Mouse (Mus musculus): ENCODE measurements around the gene Hepacam2. TPM values are rescaled to one million over a fixed set of nuclear protein-coding genes. Genes with fewer than 3 reads are reported as not detected.

Hepacam2 gene
- polyA plus RNA-seq (2011; ENCODE audit: insufficient read length, low read depth, missing spikeins): not detected in 2 replicates

GRCm38 (mm10) chr6:3498162-3498848 is at the start of gene Hepacam2, which contains the start of gene Vps50:
Gene Hepacam2 (minus strand): TSS chr6:3498298.
Gene Vps50 (plus strand): TSS chr6:3498382.
- Histone ChIP-seq H3K27ac (ENCODE audit: insufficient read depth, low read length) (no peak within 1 kb of the TSS), H3K4me1 (ENCODE audit: control insufficient read depth, insufficient read depth, low read length) (no peaks in the 10 kb centered on the region), H3K4me3 (ENCODE audit: insufficient read depth, low read length) (peak within 1 kb of the TSS; percentile 98)
- TF ChIP-seq CTCF (IDR thresholded peaks at IDR 0.05; ENCODE audit: borderline replicate concordance, insufficient read depth, low read length): no peak
- TF ChIP-seq POLR2A (IDR thresholded peaks at IDR 0.05; ENCODE audit: low read depth, low read length): peak; percentile 71

DNA sequence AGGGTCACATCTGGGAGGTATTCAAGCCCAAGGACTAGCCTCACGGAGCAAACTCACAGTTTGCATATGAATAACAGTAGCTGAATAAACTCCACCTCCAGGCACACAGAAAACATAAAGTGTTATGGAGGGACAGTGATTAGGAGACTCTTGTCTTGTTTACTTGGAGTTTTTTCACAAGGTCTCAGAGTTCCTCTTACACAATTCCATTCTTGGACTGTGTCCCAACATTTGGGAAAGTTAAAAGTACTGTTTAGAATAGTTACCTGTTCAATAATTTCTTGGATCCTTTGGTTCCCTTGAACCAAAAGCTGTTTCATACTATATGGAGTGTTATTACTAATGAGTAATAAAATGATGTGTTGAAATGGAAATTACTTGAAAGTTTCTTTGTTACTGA is 46.9 kb upstream of the Hepacam2 start:
- Histone ChIP-seq H3K4me1 (ENCODE audit: control insufficient read depth, insufficient read depth, low read length) (no peaks in the 10 kb centered on the region), H3K4me3 (ENCODE audit: insufficient read depth, low read length) (no peak overlapping the region), H3K27ac (ENCODE audit: insufficient read depth, low read length) (no peak overlapping the region)
- TF ChIP-seq CTCF (IDR thresholded peaks at IDR 0.05; ENCODE audit: borderline replicate concordance, insufficient read depth, low read length) (no peak), POLR2A (IDR thresholded peaks at IDR 0.05; ENCODE audit: low read depth, low read length) (no peak)

- no peak for TF ChIP-seq CTCF (IDR thresholded peaks at IDR 0.05; ENCODE audit: borderline replicate concordance, insufficient read depth, low read length)
- no peak for TF ChIP-seq POLR2A (IDR thresholded peaks at IDR 0.05; ENCODE audit: low read depth, low read length)
- Histone ChIP-seq H3K27ac (ENCODE audit: insufficient read depth, low read length) (no peak overlapping the region), H3K4me3 (ENCODE audit: insufficient read depth, low read length) (no peak overlapping the region), H3K4me1 (ENCODE audit: control insufficient read depth, insufficient read depth, low read length) (no peaks in the 10 kb centered on the region)
Observed at GRCm38 (mm10) chr6:3543862-3544261, 45.8 kb upstream of the Hepacam2 start.

- Histone ChIP-seq H3K4me3 (ENCODE audit: insufficient read depth, low read length) (no peak overlapping the region), H3K4me1 (ENCODE audit: control insufficient read depth, insufficient read depth, low read length) (no peaks in the 10 kb centered on the region), H3K27ac (ENCODE audit: insufficient read depth, low read length) (no peak overlapping the region)
- TF ChIP-seq CTCF (IDR thresholded peaks at IDR 0.05; ENCODE audit: borderline replicate concordance, insufficient read depth, low read length) (no peak), POLR2A (IDR thresholded peaks at IDR 0.05; ENCODE audit: low read depth, low read length) (no peak)
Observed at GRCm38 (mm10) chr6:3539470-3539869, 41.4 kb upstream of the Hepacam2 start.

DNA sequence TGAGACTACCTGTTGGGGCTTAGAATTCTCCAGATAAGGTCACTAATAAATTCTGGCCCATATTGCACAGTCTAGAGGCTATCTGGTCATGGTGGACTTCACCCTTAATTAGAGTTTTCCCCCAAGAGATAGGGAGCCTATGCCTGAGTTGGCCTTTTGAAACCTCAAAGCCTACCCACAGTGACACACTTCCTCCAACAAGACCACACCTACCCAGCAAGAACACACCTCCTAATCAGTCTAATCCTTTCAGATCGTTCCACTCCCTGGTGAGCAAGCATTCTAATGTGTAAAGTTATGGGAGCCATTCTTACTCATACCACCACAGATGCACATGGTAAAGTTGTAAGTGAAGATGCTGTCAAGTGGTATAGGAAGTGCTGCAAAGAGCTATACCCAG is 38.0 kb upstream of the Hepacam2 start:
- TF ChIP-seq CTCF (IDR thresholded peaks at IDR 0.05; ENCODE audit: borderline replicate concordance, insufficient read depth, low read length) (no peak), POLR2A (IDR thresholded peaks at IDR 0.05; ENCODE audit: low read depth, low read length) (no peak)

GRCm38 (mm10) chr6:3531445-3531844 is 33.3 kb upstream of the Hepacam2 start:
- TF ChIP-seq POLR2A (IDR thresholded peaks at IDR 0.05; ENCODE audit: low read depth, low read length): no peak
- no peak for TF ChIP-seq CTCF (IDR thresholded peaks at IDR 0.05; ENCODE audit: borderline replicate concordance, insufficient read depth, low read length)
- H3K4me3 ChIP-seq (ENCODE audit: insufficient read depth, low read length): no peak overlapping the region
- no peak overlapping the region for H3K27ac ChIP-seq (ENCODE audit: insufficient read depth, low read length)
- no peaks in the 10 kb centered on the region for H3K4me1 ChIP-seq (ENCODE audit: control insufficient read depth, insufficient read depth, low read length)

More for the DNA sequence above, 38.0 kb upstream of the Hepacam2 start:
- Histone ChIP-seq H3K27ac (ENCODE audit: insufficient read depth, low read length) (no peak overlapping the region), H3K4me1 (ENCODE audit: control insufficient read depth, insufficient read depth, low read length) (no peaks in the 10 kb centered on the region), H3K4me3 (ENCODE audit: insufficient read depth, low read length) (no peak overlapping the region)

DNA sequence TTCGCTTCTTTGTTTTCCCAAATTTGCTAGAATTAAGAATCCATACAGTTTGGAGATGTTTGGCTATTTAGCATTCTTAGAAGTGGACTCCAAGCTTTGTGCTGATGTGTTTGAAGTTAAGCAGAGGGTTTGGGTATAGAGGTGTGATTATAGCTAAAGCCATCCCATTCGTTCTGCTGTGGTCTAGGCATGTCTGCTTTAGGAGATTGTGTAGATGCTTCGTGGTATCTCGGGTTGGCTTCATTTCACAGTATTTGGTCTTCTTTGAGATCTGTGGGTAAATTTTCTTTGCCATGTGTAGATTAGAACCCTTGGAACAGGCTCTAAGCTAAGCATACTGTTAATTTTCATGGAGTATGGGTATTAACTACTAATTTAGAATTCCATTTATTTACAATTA is 30.1 kb upstream of the Hepacam2 start:
- no peaks in the 10 kb centered on the region for H3K4me1 ChIP-seq (ENCODE audit: control insufficient read depth, insufficient read depth, low read length)
- H3K4me3 ChIP-seq (ENCODE audit: insufficient read depth, low read length): no peak overlapping the region
- TF ChIP-seq CTCF (IDR thresholded peaks at IDR 0.05; ENCODE audit: borderline replicate concordance, insufficient read depth, low read length): no peak
- TF ChIP-seq POLR2A (IDR thresholded peaks at IDR 0.05; ENCODE audit: low read depth, low read length): no peak
- H3K27ac ChIP-seq (ENCODE audit: insufficient read depth, low read length): no peak overlapping the region

GRCm38 (mm10) chr6:3512611-3513010 is 14.5 kb upstream of the Hepacam2 start:
- H3K27ac ChIP-seq (ENCODE audit: insufficient read depth, low read length): no peak overlapping the region
- H3K4me3 ChIP-seq (ENCODE audit: insufficient read depth, low read length): no peak overlapping the region
- H3K4me1 ChIP-seq (ENCODE audit: control insufficient read depth, insufficient read depth, low read length): no peaks in the 10 kb centered on the region
- TF ChIP-seq POLR2A (IDR thresholded peaks at IDR 0.05; ENCODE audit: low read depth, low read length) (no peak), CTCF (IDR thresholded peaks at IDR 0.05; ENCODE audit: borderline replicate concordance, insufficient read depth, low read length) (no peak)

DNA sequence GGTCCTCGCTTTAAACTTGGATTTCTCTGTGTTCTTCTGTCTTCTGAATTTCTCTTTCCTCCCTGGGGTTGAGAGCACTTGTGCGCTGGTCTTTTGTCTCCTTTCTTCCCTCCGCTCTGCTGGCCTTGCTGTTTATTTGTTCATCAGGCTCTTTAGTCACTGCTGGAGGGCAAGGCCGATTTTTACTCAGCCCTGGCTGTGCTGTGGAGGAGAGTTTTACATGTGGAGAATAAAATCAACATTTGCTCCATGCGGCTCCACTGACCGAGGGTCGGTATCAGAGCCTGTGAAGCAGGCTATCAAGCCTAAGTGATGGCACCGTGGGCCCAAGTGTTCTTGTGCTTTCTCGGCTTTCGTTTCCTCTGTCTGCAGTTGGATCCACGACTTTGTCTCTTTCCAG is 13.5 kb upstream of the Hepacam2 start:
- no peak overlapping the region for H3K27ac ChIP-seq (ENCODE audit: insufficient read depth, low read length)
- TF ChIP-seq POLR2A (IDR thresholded peaks at IDR 0.05; ENCODE audit: low read depth, low read length) (no peak), CTCF (IDR thresholded peaks at IDR 0.05; ENCODE audit: borderline replicate concordance, insufficient read depth, low read length) (no peak)
- no peak overlapping the region for H3K4me3 ChIP-seq (ENCODE audit: insufficient read depth, low read length)
- no peaks in the 10 kb centered on the region for H3K4me1 ChIP-seq (ENCODE audit: control insufficient read depth, insufficient read depth, low read length)

- H3K4me3 ChIP-seq (ENCODE audit: insufficient read depth, low read length): no peak overlapping the region
- H3K4me1 ChIP-seq (ENCODE audit: control insufficient read depth, insufficient read depth, low read length): no peaks in the 10 kb centered on the region
- H3K27ac ChIP-seq (ENCODE audit: insufficient read depth, low read length): no peak overlapping the region
- TF ChIP-seq POLR2A (IDR thresholded peaks at IDR 0.05; ENCODE audit: low read depth, low read length) (no peak), CTCF (IDR thresholded peaks at IDR 0.05; ENCODE audit: borderline replicate concordance, insufficient read depth, low read length) (no peak)
Observed at GRCm38 (mm10) chr6:3511116-3511515, 13.0 kb upstream of the Hepacam2 start.

Measured in embryonic fibroblast, embryonic 13.5 days (primary cell).